Mouse (Mus musculus): Measurements from ENCODE around the gene Dock8.

- TF ChIP-seq GATA1 (IDR thresholded peaks at IDR 0.05; ENCODE audit: borderline replicate concordance, low read length) (no peak), FLI1 (IDR thresholded peaks at IDR 0.05; ENCODE audit: low read length) (no peak)
Measured at GRCm38 (mm10) chr19:25041209-25041608, 41.9 kb downstream of the Dock8 start.

Data from megakaryocyte, embryonic 14.5 days (primary cell).